Mouse (Mus musculus) cerebellum, adult 18-20 months (tissue): ENCODE measurements around the gene Eps8.

Experiments
- DNase-seq, 2 experiments: peaks; one replicate each; pipeline ENCODE4 v3.0.0; 2021

Eps8 gene

GRCm38 (mm10) chr6:137654776-137655175 lies at the start of gene Eps8:
Gene Eps8 (minus strand): TSS chr6:137654876.
- no peak for DNase-seq

GRCm38 (mm10) chr6:137703431-137703830 lies 48.8 kb upstream of the Eps8 start:
- no peak for DNase-seq

- DNase-seq: no peak
These were observed 48.2 kb upstream of the Eps8 start for GRCm38 (mm10) chr6:137702918-137703317.

- DNase-seq: no peak
These were observed 47.5 kb upstream of the Eps8 start for GRCm38 (mm10) chr6:137702186-137702585.

GRCm38 (mm10) chr6:137699434-137699833 lies 44.8 kb upstream of the Eps8 start:
- no peak for DNase-seq

- DNase-seq: no peak
These were observed 41.9 kb upstream of the Eps8 start for GRCm38 (mm10) chr6:137696445-137697204.

GRCm38 (mm10) chr6:137695046-137695445 lies 40.4 kb upstream of the Eps8 start:
- no peak for DNase-seq

GRCm38 (mm10) chr6:137694310-137694709 lies 39.6 kb upstream of the Eps8 start:
- DNase-seq: no peak

GRCm38 (mm10) chr6:137690550-137691119 lies 36.0 kb upstream of the Eps8 start:
- DNase-seq: no peak

- no peak for DNase-seq
These were observed 33.9 kb upstream of the Eps8 start for GRCm38 (mm10) chr6:137688506-137689105.

GRCm38 (mm10) chr6:137688079-137688478 lies 33.4 kb upstream of the Eps8 start:
- no peak for DNase-seq

GRCm38 (mm10) chr6:137687667-137688066 lies 33.0 kb upstream of the Eps8 start:
- no peak for DNase-seq

GRCm38 (mm10) chr6:137682629-137683028 lies 28.0 kb upstream of the Eps8 start:
- no peak for DNase-seq

- DNase-seq: no peak
These were observed 26.3 kb upstream of the Eps8 start for GRCm38 (mm10) chr6:137681000-137681399.

- no peak for DNase-seq
These were observed 21.9 kb upstream of the Eps8 start for GRCm38 (mm10) chr6:137676581-137676980.

GRCm38 (mm10) chr6:137675556-137675955 lies 20.9 kb upstream of the Eps8 start:
- no peak for DNase-seq

GRCm38 (mm10) chr6:137673301-137673700 lies 18.6 kb upstream of the Eps8 start:
- no peak for DNase-seq

GRCm38 (mm10) chr6:137671561-137671960 lies 16.9 kb upstream of the Eps8 start:
- DNase-seq: no peak

- no peak for DNase-seq
These were observed 16.1 kb upstream of the Eps8 start for GRCm38 (mm10) chr6:137670820-137671219.

GRCm38 (mm10) chr6:137669876-137670275 lies 15.2 kb upstream of the Eps8 start:
- no peak for DNase-seq

- no peak for DNase-seq
These were observed 14.8 kb upstream of the Eps8 start for GRCm38 (mm10) chr6:137669433-137669832.

GRCm38 (mm10) chr6:137668331-137668730 lies 13.7 kb upstream of the Eps8 start:
- no peak for DNase-seq

- DNase-seq: no peak
These were observed 13.0 kb upstream of the Eps8 start for GRCm38 (mm10) chr6:137667665-137668064.

- no peak for DNase-seq
These were observed 10.3 kb upstream of the Eps8 start for GRCm38 (mm10) chr6:137664936-137665335.
